Mouse (Mus musculus) forebrain, embryonic 15.5 days (tissue): Measurements from ENCODE around the gene Klhl24. TPM values are rescaled to one million over a fixed set of nuclear protein-coding genes. Genes with fewer than 3 reads are reported as not detected.

Experiments
- ATAC-seq: fragments of 200-750 bp; cut with Nextera tagmentation; replicated peaks from 2 replicates; pipeline ENCODE4 v1.8.0; 2017; ENCODE audit warnings: mild to moderate bottlenecking, moderate TSS enrichment, moderate library complexity
- H3K27ac ChIP-seq: fragments of 300-500 bp; sonication (generic); replicated peaks from 2 replicates; pipeline ENCODE4 v1.5.1; 2015; ENCODE audit warnings: mild to moderate bottlenecking, inconsistent platforms
- H3K27me3 ChIP-seq: fragments of 300-500 bp; sonication (generic); 2 replicates; pipeline ENCODE4 v1.6.1; 2015; ENCODE audit warnings: inconsistent platforms
- H3K36me3 ChIP-seq: fragments of 300-500 bp; sonication (generic); 2 replicates; pipeline ENCODE4 v1.6.1; 2015; ENCODE audit warnings: mild to moderate bottlenecking, inconsistent platforms
- H3K4me1 ChIP-seq: fragments of 300-500 bp; sonication (generic); 2 replicates; pipeline ENCODE4 v1.6.1; 2015; ENCODE audit warnings: inconsistent platforms
- H3K4me2 ChIP-seq: fragments of 300-500 bp; sonication (generic); replicated peaks from 2 replicates; pipeline ENCODE4 v1.6.1; 2015; ENCODE audit warnings: mild to moderate bottlenecking, inconsistent platforms
- H3K4me3 ChIP-seq: fragments of 300-500 bp; sonication (generic); 2 replicates; pipeline ENCODE4 v1.5.1; 2015; ENCODE audit warnings: mild to moderate bottlenecking, inconsistent platforms
- H3K9ac ChIP-seq: fragments of 300-500 bp; sonication (generic); replicated peaks from 2 replicates; pipeline ENCODE4 v1.6.1; 2015; ENCODE audit warnings: mild to moderate bottlenecking, inconsistent platforms
- H3K9me3 ChIP-seq: fragments of 300-500 bp; sonication (generic); 2 replicates; pipeline ENCODE4 v1.6.1; 2016; ENCODE audit warnings: inconsistent platforms
- WGBS: fragments of 180-500 bp; shearing (Covaris S2); methylation state at CpG from one replicate; pipeline ENCODE4 v1.1.7; 2015; ENCODE audit warnings: mixed read lengths; 5-methylcytosine and 5-hydroxymethylcytosine counted together
- polyA plus RNA-seq: library from polyadenylated mRNA; unstranded; fragments of >200 nt; fragmentation: Nextera tagmentation; extraction: Ambion mirVana; gene quantifications from 2 replicates; pipeline ENCODE4 v1.2.1, GENCODE M21; 2015

Klhl24 gene
- polyA plus RNA-seq, 1 experiment from 2014 or later = 75.6 TPM

DNA sequence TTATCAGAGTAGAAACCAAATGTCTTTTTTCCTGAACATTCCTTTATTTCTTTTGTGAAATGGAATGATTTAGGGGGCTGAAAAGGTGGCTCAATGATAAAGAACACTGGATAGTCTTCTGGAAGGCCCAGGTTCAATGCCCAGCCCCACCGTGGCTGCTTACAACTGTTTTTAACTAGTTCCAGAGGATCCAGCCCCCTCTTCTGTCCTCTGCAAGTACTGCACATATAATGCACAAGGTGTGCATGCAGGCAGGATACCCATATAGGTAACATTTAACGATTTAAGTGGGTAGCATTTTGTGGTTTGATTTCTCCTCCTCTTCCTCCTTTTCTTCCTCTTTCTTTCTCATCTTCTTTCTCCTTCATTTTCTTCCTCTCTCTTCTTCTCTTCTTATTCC, 62.8 kb downstream of the Klhl24 start:
- Histone ChIP-seq H3K4me1 (no peaks in the 10 kb centered on the region), H3K9ac (no peak overlapping the region), H3K9me3 (no peaks in the 10 kb centered on the region), H3K36me3 (peaks cover 83% of the 10 kb centered on the region), H3K4me3 (no peak overlapping the region), H3K27me3 (no peaks in the 10 kb centered on the region), H3K4me2 (no peak overlapping the region), H3K27ac (no peak overlapping the region)
- WGBS = 94% methylated on average over 2 of the region's 2 CpGs
- ATAC-seq = no peak

- Histone ChIP-seq H3K4me3 (no peak overlapping the region), H3K27me3 (no peaks in the 10 kb centered on the region), H3K9me3 (0 out of 2 replicates have a peak, but pooled peaks cover 3% of the 10 kb centered on the region), H3K36me3 (peaks cover 79% of the 10 kb centered on the region), H3K27ac (no peak overlapping the region), H3K4me2 (no peak overlapping the region), H3K9ac (no peak overlapping the region), H3K4me1 (no peaks in the 10 kb centered on the region)
- 79% methylated on average over 3 of the region's 3 CpGs for WGBS
- no peak for ATAC-seq
Observed at GRCm38 (mm10) chr16:20169071-20169470, 71.7 kb downstream of the Klhl24 start.

- H3K9ac ChIP-seq = no peak overlapping the region
- no peaks in the 10 kb centered on the region for H3K27me3 ChIP-seq
- H3K4me2 ChIP-seq = no peak overlapping the region
- H3K4me1 ChIP-seq = no peaks in the 10 kb centered on the region
- H3K36me3 ChIP-seq = peaks cover 79% of the 10 kb centered on the region
- H3K4me3 ChIP-seq = no peak overlapping the region
- no peak overlapping the region for H3K27ac ChIP-seq
- 0 out of 2 replicates have a peak, but pooled peaks cover 3% of the 10 kb centered on the region for H3K9me3 ChIP-seq
- ATAC-seq = no peak
- WGBS = 72% methylated on average over 3 of the region's 3 CpGs
Observed at GRCm38 (mm10) chr16:20169471-20170106, 72.2 kb downstream of the Klhl24 start.

Other genes starting within 250 kb of the Klhl24 start
- 3.3 and 4.2 TPM in 2 replicates for gene Klhl6, start 114.5 kb upstream of the Klhl24 start, polyA plus RNA-seq
- 24.3 and 30.2 TPM in 2 replicates for gene Yeats2, start 43.5 kb downstream of the Klhl24 start, polyA plus RNA-seq
- gene Map6d1, start 143.8 kb downstream of the Klhl24 start, polyA plus RNA-seq = 2.7 and 2.9 TPM in 2 replicates
- 78.9 and 89.7 TPM in 2 replicates for gene Parl, start 204.8 kb downstream of the Klhl24 start, polyA plus RNA-seq
- not detected in 2 replicates for gene Cyp2ab1, start 227.9 kb downstream of the Klhl24 start, polyA plus RNA-seq